8 mouse cellular contexts compared by ENCODE assay signal in the genomic region with DNA sequence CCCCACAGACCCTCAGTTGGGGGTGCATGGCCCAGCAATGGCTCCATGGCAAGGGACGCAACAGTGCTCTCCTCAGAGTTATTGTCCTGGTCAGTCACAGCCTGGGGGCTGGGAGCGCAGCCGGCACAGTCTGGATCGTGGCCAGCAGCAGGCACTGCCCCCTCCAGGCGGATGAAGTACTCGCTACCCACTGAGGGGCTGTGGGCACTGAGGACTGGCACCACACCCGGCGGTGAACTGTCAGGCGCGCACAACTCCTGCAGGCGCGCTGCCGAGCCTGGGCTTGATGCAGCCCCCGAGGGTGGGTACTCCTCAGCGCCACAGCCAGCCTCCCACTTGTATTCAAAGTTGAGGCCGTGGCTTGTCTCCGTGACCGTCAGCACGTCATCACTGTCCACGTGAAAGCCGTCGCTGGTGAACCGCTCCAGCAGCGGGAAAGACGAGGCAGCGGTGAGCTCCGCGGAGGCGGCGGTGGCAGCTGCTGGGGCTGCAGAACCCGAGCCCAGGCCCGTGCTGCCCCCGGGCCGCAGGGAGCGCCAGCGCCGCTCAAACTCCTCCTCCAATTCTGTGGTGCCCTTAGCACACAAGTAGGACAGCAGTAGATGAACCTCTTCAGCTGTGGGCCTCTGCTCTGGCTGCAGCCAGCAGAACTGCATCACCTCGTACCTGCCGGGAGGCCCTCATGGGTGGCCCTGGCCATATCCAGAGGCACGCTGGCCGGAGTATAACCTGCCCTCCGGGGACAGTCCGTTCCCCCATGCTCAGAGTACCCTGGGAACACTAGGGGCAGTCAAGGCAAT. TPM values are rescaled to one million over a fixed set of nuclear protein-coding genes. Genes with fewer than 3 reads are reported as not detected.
DNase-seq lines count a peak whose midpoint lies in the region; ATAC-seq and TF ChIP-seq lines count a peak whose summit lies in the region.

No protein-coding gene starts in this region.

- TF ChIP-seq POLR2A in bone marrow, adult 2 months (IDR thresholded peaks at IDR 0.05; ENCODE audit: borderline replicate concordance, control insufficient read depth, low read depth, low read length): peak; percentile 9; the same call in 1 of the 2 replicates
- no peak for TF ChIP-seq POLR2A in limb, embryonic 14.5 days (IDR thresholded peaks at IDR 0.05; ENCODE audit: borderline replicate concordance, extremely low read depth, insufficient read depth, insufficient read length)

- TF ChIP-seq EP300 in stomach, postnatal 0 days (optimal IDR thresholded peaks at IDR 0.05): no peak

- peak overlapping the region; percentile 31; the same call in 1 of the 2 replicates for H3K9ac ChIP-seq in heart, embryonic 14.5 days (ENCODE audit: low read length)
- no peak overlapping the region for H3K9ac ChIP-seq in forebrain, embryonic 12.5 days
- H3K9ac ChIP-seq in limb, embryonic 14.5 days (ENCODE audit: low read depth, low read length, severe bottlenecking): no peak overlapping the region
- H3K9ac ChIP-seq in stomach, postnatal 0 days (ENCODE audit: low read length): no peak overlapping the region

- 27% methylated on average over 43 of the region's 43 CpGs for WGBS in heart, embryonic 14.5 days
- 75% methylated on average over 43 of the region's 43 CpGs for WGBS in bone marrow, adult 2 months
- whole genome bisulfite sequencing in forebrain, embryonic 12.5 days: 56% methylated on average over 43 of the region's 43 CpGs
- WGBS in limb, embryonic 14.5 days: 47% methylated on average over 35 of the region's 43 CpGs
- 57% methylated on average over 43 of the region's 43 CpGs for WGBS in stomach, postnatal 0 days

- no peak overlapping the region for H3K27ac ChIP-seq in heart, embryonic 14.5 days (replicated peaks in 1 of 2; ENCODE audit: control insufficient read depth in 1 of 2, insufficient read depth in 1 of 2, low read depth in 2 of 2, low read length in 2 of 2)
- no peak overlapping the region for H3K27ac ChIP-seq in bone marrow, adult 2 months (ENCODE audit: control insufficient read depth, insufficient read depth, low read depth, low read length, poor library complexity)
- no peak overlapping the region for H3K27ac ChIP-seq in forebrain, embryonic 12.5 days
- H3K27ac ChIP-seq in limb, embryonic 14.5 days (replicated peaks; ENCODE audit: low read depth, low read length): no peak overlapping the region
- H3K27ac ChIP-seq in stomach, postnatal 0 days (replicated peaks): no peak overlapping the region

- no peaks in the 10 kb centered on the region for H3K36me3 ChIP-seq in heart, embryonic 14.5 days (ENCODE audit: control insufficient read depth, insufficient read depth, low read length)
- no peaks in the 10 kb centered on the region for H3K36me3 ChIP-seq in forebrain, embryonic 12.5 days (replicated peaks)
- H3K36me3 ChIP-seq in limb, embryonic 14.5 days (ENCODE audit: control insufficient read depth, insufficient read depth, low read length): 0 out of 2 replicates have a peak, but pooled peaks cover 5% of the 10 kb centered on the region
- no peaks in the 10 kb centered on the region for H3K36me3 ChIP-seq in stomach, postnatal 0 days (ENCODE audit: control insufficient read depth, insufficient read depth, low read length)

- peaks cover 11 to 24% of the 10 kb centered on the region in 2 experiments for H3K4me1 ChIP-seq in heart, embryonic 14.5 days (ENCODE audit: control insufficient read depth in 2 of 2, insufficient read depth in 2 of 2, low read length in 2 of 2)
- H3K4me1 ChIP-seq in bone marrow, adult 2 months (ENCODE audit: control insufficient read depth, insufficient read depth, low read length): no peaks in the 10 kb centered on the region
- H3K4me1 ChIP-seq in forebrain, embryonic 12.5 days: peaks cover 22% of the 10 kb centered on the region
- H3K4me1 ChIP-seq in limb, embryonic 14.5 days (ENCODE audit: control insufficient read depth, insufficient read depth, low read length): peaks cover 7% of the 10 kb centered on the region; the same call in 1 of the 2 replicates
- peaks cover 3% of the 10 kb centered on the region; the same call in 1 of the 2 replicates for H3K4me1 ChIP-seq in stomach, postnatal 0 days (replicated peaks; ENCODE audit: control insufficient read depth, insufficient read depth)

- no peak for TF ChIP-seq CTCF in bone marrow, adult 2 months (IDR thresholded peaks at IDR 0.05; ENCODE audit: control insufficient read depth, insufficient read depth, low read length)
- peak; percentile 49 for TF ChIP-seq CTCF in stomach, postnatal 0 days (IDR thresholded peaks at IDR 0.05; ENCODE audit: low read depth)

- no peak for ATAC-seq in heart, embryonic 14.5 days (ENCODE audit: insufficient number of reproducible peaks, insufficient read depth, low FRiP score, low read depth)
- ATAC-seq in forebrain, embryonic 12.5 days (ENCODE audit: low FRiP score): peak; percentile 30; the same call in 1 of the 2 replicates
- no peak for ATAC-seq in limb, embryonic 14.5 days (ENCODE audit: low FRiP score, low read depth)
- ATAC-seq in stomach, postnatal 0 days (ENCODE audit: low FRiP score, low TSS enrichment): no peak

- peaks cover 9% of the 10 kb centered on the region for H3K27me3 ChIP-seq in heart, embryonic 14.5 days (ENCODE audit: control insufficient read depth, insufficient read depth, low read length)
- H3K27me3 ChIP-seq in forebrain, embryonic 12.5 days: peaks cover 25% of the 10 kb centered on the region; the same call in 1 of the 2 replicates
- H3K27me3 ChIP-seq in limb, embryonic 14.5 days (ENCODE audit: control insufficient read depth, insufficient read depth, low read length): no peaks in the 10 kb centered on the region
- H3K27me3 ChIP-seq in stomach, postnatal 0 days (ENCODE audit: control insufficient read depth, insufficient read depth, low read length): no peaks in the 10 kb centered on the region

- H3K4me3 ChIP-seq in heart, embryonic 14.5 days (ENCODE audit: control insufficient read depth in 1 of 2, insufficient read depth in 1 of 2, low read depth in 1 of 2, low read length in 2 of 2): peak overlapping the region; percentile 20; a peak in 3 of 4 replicates
- no peak overlapping the region for H3K4me3 ChIP-seq in bone marrow, adult 2 months (replicated peaks; ENCODE audit: control insufficient read depth, low read depth, low read length)
- 0 out of 2 replicates have a peak overlapping the region, but pooled peaks have one; percentile 2 for H3K4me3 ChIP-seq in forebrain, embryonic 12.5 days (replicated peaks)
- no peak overlapping the region for H3K4me3 ChIP-seq in limb, embryonic 14.5 days (replicated peaks; ENCODE audit: low read length)
- no peak overlapping the region for H3K4me3 ChIP-seq in stomach, postnatal 0 days (ENCODE audit: low read depth, low read length)

- no peaks in the 10 kb centered on the region for H3K9me3 ChIP-seq in heart, embryonic 14.5 days (ENCODE audit: control insufficient read depth, low read length)
- H3K9me3 ChIP-seq in forebrain, embryonic 12.5 days: no peaks in the 10 kb centered on the region
- H3K9me3 ChIP-seq in limb, embryonic 14.5 days (ENCODE audit: control insufficient read depth, low read length): no peaks in the 10 kb centered on the region
- no peaks in the 10 kb centered on the region for H3K9me3 ChIP-seq in stomach, postnatal 0 days (ENCODE audit: control insufficient read depth, low read length)

- DNase-seq in heart, adult 9 months (ENCODE audit: low spot score in 2 of 2): no peak
- DNase-seq in limb, embryonic 14.5 days (ENCODE audit: low spot score): no peak
- peak; percentile 42 for DNase-seq in stomach, postnatal 0 days (ENCODE audit: low spot score)
- DNase-seq in spleen, postnatal 10 days (ENCODE audit: low spot score in 2 of 2): no peak
- no peak for DNase-seq in right cerebral cortex, postnatal 25 days

- peak overlapping the region; percentile 62 for H3K4me2 ChIP-seq in heart, embryonic 14.5 days (ENCODE audit: low read length)
- peak overlapping the region; percentile 19 for H3K4me2 ChIP-seq in forebrain, embryonic 12.5 days
- H3K4me2 ChIP-seq in limb, embryonic 14.5 days (replicated peaks; ENCODE audit: low read depth, low read length, severe bottlenecking): peak overlapping the region; percentile 21
- H3K4me2 ChIP-seq in stomach, postnatal 0 days (replicated peaks; ENCODE audit: low read depth): peak overlapping the region; percentile 8; the same call in 1 of the 2 replicates

RNA-seq across cellular contexts. Expression of a gene that starts 35.0 kb away (rescaled TPM):
- 0.43 and 1.1 TPM in 2 replicates for polyA plus RNA-seq in heart, embryonic 14.5 days (2014; fragmentation: Nextera tagmentation; extraction: Ambion mirVana)
- polyA plus RNA-seq in bone marrow, adult 2 months (2011; ENCODE audit: insufficient read depth, insufficient read length, low replicate concordance, missing spikeins): 8.4 and 15.7 TPM in 2 replicates
- polyA plus RNA-seq in forebrain, embryonic 12.5 days (2016; fragmentation: Nextera tagmentation; extraction: Ambion mirVana): 6.1 and 7.6 TPM in 2 replicates
- polyA plus RNA-seq in limb, embryonic 14.5 days (2012; rRNA removed): 14.8 and 19.0 TPM in 2 replicates
- polyA plus RNA-seq in limb, embryonic 14.5 days (2014; fragmentation: Nextera tagmentation; extraction: Ambion mirVana): 5.9 and 8.1 TPM in 2 replicates
- polyA plus RNA-seq in stomach, postnatal 0 days (2015; fragmentation: Nextera tagmentation; extraction: Ambion mirVana): 1.6 and 2.1 TPM in 2 replicates

Comparison
In these comparisons a context has a peak if more than half of its experiments do, and no peak if none do; other contexts are left out.
1. H3K4me2 ChIP-seq: peak in every context shown above with its lines; median percentile 62 in heart, embryonic 14.5 days; 21 in limb, embryonic 14.5 days; 19 in forebrain, embryonic 12.5 days; 8 in stomach, postnatal 0 days.
2. H3K4me3 ChIP-seq: peak in heart, embryonic 14.5 days (2 of 2) and forebrain, embryonic 12.5 days (single experiment); none in bone marrow, adult 2 months (single experiment), limb, embryonic 14.5 days (single experiment) and stomach, postnatal 0 days (single experiment).